Mouse (Mus musculus): ENCODE data around the gene Dbh. TPM values are rescaled to one million over a fixed set of nuclear protein-coding genes. Genes with fewer than 3 reads are reported as not detected.

The Dbh gene
- polyA plus RNA-seq, 1 experiment from 2014 or later = 0.37 TPM

GRCm38 (mm10) chr2:27198551-27199246 is 33.7 kb downstream of the Dbh start:
- Histone ChIP-seq H3K9me3 (ENCODE audit: low read length) (no peaks in the 10 kb centered on the region), H3K9ac (replicated peaks; ENCODE audit: low read depth) (no peak overlapping the region), H3K27me3 (replicated peaks; ENCODE audit: insufficient read depth, low read length) (no peaks in the 10 kb centered on the region), H3K4me1 (ENCODE audit: insufficient read depth, low read depth, low read length) (no peaks in the 10 kb centered on the region), H3K27ac (ENCODE audit: low read length) (no peak overlapping the region), H3K36me3 (ENCODE audit: insufficient read depth, low read length) (no peaks in the 10 kb centered on the region), H3K4me2 (replicated peaks; ENCODE audit: low read depth, low read length) (no peak overlapping the region), H3K4me3 (ENCODE audit: low read depth, low read length) (no peak overlapping the region)
- DNase-seq (ENCODE audit: low spot score) (no peak), ATAC-seq (no peak)
- WGBS = 26% methylated on average over 5 of the region's 5 CpGs
- TF ChIP-seq EP300 (IDR thresholded peaks at IDR 0.05) (no peak), CTCF (IDR thresholded peaks at IDR 0.05) (no peak)

- WGBS = 65% methylated on average over 1 of the region's 1 CpGs
- H3K4me3 ChIP-seq (ENCODE audit: low read depth, low read length) = no peak overlapping the region
- no peak overlapping the region for H3K9ac ChIP-seq (replicated peaks; ENCODE audit: low read depth)
- TF ChIP-seq EP300 (IDR thresholded peaks at IDR 0.05) (no peak), CTCF (IDR thresholded peaks at IDR 0.05) (no peak)
- no peaks in the 10 kb centered on the region for H3K4me1 ChIP-seq (ENCODE audit: insufficient read depth, low read depth, low read length)
- H3K4me2 ChIP-seq (replicated peaks; ENCODE audit: low read depth, low read length) = no peak overlapping the region
- H3K9me3 ChIP-seq (ENCODE audit: low read length) = no peaks in the 10 kb centered on the region
- DNase-seq (ENCODE audit: low spot score) (peak; percentile 82), ATAC-seq (peak; percentile 77)
- H3K27me3 ChIP-seq (replicated peaks; ENCODE audit: insufficient read depth, low read length) = no peaks in the 10 kb centered on the region
- H3K36me3 ChIP-seq (ENCODE audit: insufficient read depth, low read length) = no peaks in the 10 kb centered on the region
- H3K27ac ChIP-seq (ENCODE audit: low read length) = no peak overlapping the region
Observed at GRCm38 (mm10) chr2:27200586-27200985, 35.6 kb downstream of the Dbh start.

- Histone ChIP-seq H3K4me1 (ENCODE audit: insufficient read depth, low read depth, low read length) (peaks cover 3% of the 10 kb centered on the region; the same call in 1 of the 2 replicates), H3K27me3 (replicated peaks; ENCODE audit: insufficient read depth, low read length) (no peaks in the 10 kb centered on the region), H3K4me3 (ENCODE audit: low read depth, low read length) (no peak overlapping the region), H3K4me2 (replicated peaks; ENCODE audit: low read depth, low read length) (no peak overlapping the region), H3K9ac (replicated peaks; ENCODE audit: low read depth) (no peak overlapping the region), H3K9me3 (ENCODE audit: low read length) (no peaks in the 10 kb centered on the region), H3K27ac (ENCODE audit: low read length) (peak overlapping the region; percentile 77), H3K36me3 (ENCODE audit: insufficient read depth, low read length) (no peaks in the 10 kb centered on the region)
- TF ChIP-seq EP300 (IDR thresholded peaks at IDR 0.05) = no peak
- TF ChIP-seq CTCF (IDR thresholded peaks at IDR 0.05) = no peak
- ATAC-seq = peak; percentile 40
- DNase-seq (ENCODE audit: low spot score) = peak; percentile 66
- whole genome bisulfite sequencing = 55% methylated on average over 10 of the region's 10 CpGs
Observed at GRCm38 (mm10) chr2:27205666-27206065, 40.6 kb downstream of the Dbh start.

GRCm38 (mm10) chr2:27206128-27206797 is 41.2 kb downstream of the Dbh start:
- H3K4me2 ChIP-seq (replicated peaks; ENCODE audit: low read depth, low read length) = no peak overlapping the region
- no peak overlapping the region for H3K9ac ChIP-seq (replicated peaks; ENCODE audit: low read depth)
- no peak overlapping the region for H3K4me3 ChIP-seq (ENCODE audit: low read depth, low read length)
- peak; percentile 94 for DNase-seq (ENCODE audit: low spot score)
- H3K9me3 ChIP-seq (ENCODE audit: low read length) = no peaks in the 10 kb centered on the region
- peaks cover 3% of the 10 kb centered on the region; the same call in 1 of the 2 replicates for H3K4me1 ChIP-seq (ENCODE audit: insufficient read depth, low read depth, low read length)
- peak; percentile 81 for ATAC-seq
- WGBS = 39% methylated on average over 15 of the region's 15 CpGs
- H3K36me3 ChIP-seq (ENCODE audit: insufficient read depth, low read length) = no peaks in the 10 kb centered on the region
- H3K27me3 ChIP-seq (replicated peaks; ENCODE audit: insufficient read depth, low read length) = no peaks in the 10 kb centered on the region
- TF ChIP-seq CTCF (IDR thresholded peaks at IDR 0.05) (no peak), EP300 (IDR thresholded peaks at IDR 0.05) (peak; percentile 43)
- peak overlapping the region; percentile 77 for H3K27ac ChIP-seq (ENCODE audit: low read length)

GRCm38 (mm10) chr2:27207126-27207525 is 42.1 kb downstream of the Dbh start:
- ATAC-seq = 0 out of 2 replicates have a peak, but pooled peaks have one; percentile 7
- H3K9ac ChIP-seq (replicated peaks; ENCODE audit: low read depth) = no peak overlapping the region

GRCm38 (mm10) chr2:27209370-27209769 is 44.3 kb downstream of the Dbh start:
- 58% methylated on average over 9 of the region's 9 CpGs for WGBS
- DNase-seq (ENCODE audit: low spot score) = no peak
- Histone ChIP-seq H3K27me3 (replicated peaks; ENCODE audit: insufficient read depth, low read length) (no peaks in the 10 kb centered on the region), H3K4me2 (replicated peaks; ENCODE audit: low read depth, low read length) (no peak overlapping the region), H3K9me3 (ENCODE audit: low read length) (no peaks in the 10 kb centered on the region), H3K4me3 (ENCODE audit: low read depth, low read length) (no peak overlapping the region), H3K9ac (replicated peaks; ENCODE audit: low read depth) (no peak overlapping the region), H3K4me1 (ENCODE audit: insufficient read depth, low read depth, low read length) (peaks cover 3% of the 10 kb centered on the region; the same call in 1 of the 2 replicates), H3K36me3 (ENCODE audit: insufficient read depth, low read length) (no peaks in the 10 kb centered on the region), H3K27ac (ENCODE audit: low read length) (no peak overlapping the region)
- no peak for ATAC-seq
- TF ChIP-seq CTCF (IDR thresholded peaks at IDR 0.05) = no peak
- TF ChIP-seq EP300 (IDR thresholded peaks at IDR 0.05) = no peak

More at GRCm38 (mm10) chr2:27207126-27207525, 42.1 kb downstream of the Dbh start:
- no peak overlapping the region for H3K4me3 ChIP-seq (ENCODE audit: low read depth, low read length)
- peaks cover 3% of the 10 kb centered on the region; the same call in 1 of the 2 replicates for H3K4me1 ChIP-seq (ENCODE audit: insufficient read depth, low read depth, low read length)
- H3K27me3 ChIP-seq (replicated peaks; ENCODE audit: insufficient read depth, low read length) = no peaks in the 10 kb centered on the region
- no peaks in the 10 kb centered on the region for H3K9me3 ChIP-seq (ENCODE audit: low read length)
- WGBS = 70% methylated on average over 5 of the region's 5 CpGs
- no peak overlapping the region for H3K4me2 ChIP-seq (replicated peaks; ENCODE audit: low read depth, low read length)
- peak; percentile 18 for DNase-seq (ENCODE audit: low spot score)
- TF ChIP-seq CTCF (IDR thresholded peaks at IDR 0.05) (no peak), EP300 (IDR thresholded peaks at IDR 0.05) (no peak)
- H3K27ac ChIP-seq (ENCODE audit: low read length) = peak overlapping the region; percentile 77
- H3K36me3 ChIP-seq (ENCODE audit: insufficient read depth, low read length) = no peaks in the 10 kb centered on the region
